ENCODE assay signal across 19 mouse cellular contexts in the genomic region with DNA sequence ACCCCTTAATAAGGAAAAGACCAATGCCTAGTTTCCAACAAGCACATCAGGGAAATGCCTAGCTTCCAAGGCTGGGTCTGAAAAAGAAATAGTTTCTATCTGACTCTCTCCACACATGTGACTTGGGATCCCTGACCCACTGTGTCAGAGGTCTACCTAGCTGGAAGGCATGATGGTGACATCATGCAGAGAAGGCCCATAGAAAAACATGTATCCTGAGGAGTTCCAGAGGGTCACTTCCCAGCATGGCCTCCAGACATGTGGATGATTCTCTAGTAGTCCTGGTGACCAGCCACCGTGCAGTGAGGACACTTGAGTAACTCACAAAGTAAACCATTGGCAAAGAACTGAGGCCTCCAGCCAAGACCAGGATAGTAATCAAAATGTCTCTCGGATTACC.
"Had no signal": no experiment of that assay in that cellular context is flagged by ENCODE, and none has a peak within 500 bp of the region (broad histone marks: within the 10 kb centered on the region; RNA-seq: fewer than 3 reads in every experiment).

No protein-coding gene starts in this region.

- H3K9ac ChIP-seq: liver, embryonic 14.5 days; lung, embryonic 15.5 days; midbrain, embryonic 12.5 days; neural tube, embryonic 13.5 days; neural tube, embryonic 15.5 days had no signal

- H3K4me1 ChIP-seq: lung, embryonic 15.5 days; midbrain, embryonic 12.5 days; neural tube, embryonic 13.5 days; neural tube, embryonic 15.5 days had no signal

- H3K27me3 ChIP-seq: lung, embryonic 15.5 days; midbrain, embryonic 12.5 days; neural tube, embryonic 13.5 days; neural tube, embryonic 15.5 days had no signal

- ATAC-seq: midbrain, embryonic 16.5 days had no signal

- H3K9me3 ChIP-seq: lung, embryonic 15.5 days; midbrain, embryonic 10.5 days; midbrain, embryonic 12.5 days; neural tube, embryonic 13.5 days; neural tube, embryonic 15.5 days had no signal

- DNase-seq: lung, postnatal 10 days; lung, postnatal 4 days; midbrain, embryonic 14.5 days; retina, postnatal 1 day; right cerebral cortex, adult 18-20 months; right cerebral cortex, postnatal 25 days; right cerebral cortex, postnatal 4 days; spleen, adult 18-20 months; thymus, adult 18-20 months; thymus, postnatal 14 days; thymus, postnatal 36 days had no signal

- H3K27ac ChIP-seq: liver, embryonic 14.5 days; lung, embryonic 15.5 days; midbrain, embryonic 10.5 days; midbrain, embryonic 12.5 days; neural tube, embryonic 13.5 days; neural tube, embryonic 15.5 days had no signal

- H3K36me3 ChIP-seq: lung, embryonic 15.5 days; midbrain, embryonic 10.5 days; midbrain, embryonic 12.5 days; neural tube, embryonic 13.5 days; neural tube, embryonic 15.5 days had no signal

- H3K4me2 ChIP-seq: lung, embryonic 15.5 days; midbrain, embryonic 12.5 days; neural tube, embryonic 13.5 days; neural tube, embryonic 15.5 days had no signal

- H3K4me3 ChIP-seq: lung, embryonic 15.5 days; midbrain, embryonic 10.5 days; midbrain, embryonic 12.5 days; myocyte; neural tube, embryonic 13.5 days; neural tube, embryonic 15.5 days had no signal
